Mouse (Mus musculus): Measurements from ENCODE around the gene 1700029I15Rik.
A peak's percentile ranks its signal among the peaks of the same experiment; 100 is the strongest.

Gene 1700029I15Rik

DNA sequence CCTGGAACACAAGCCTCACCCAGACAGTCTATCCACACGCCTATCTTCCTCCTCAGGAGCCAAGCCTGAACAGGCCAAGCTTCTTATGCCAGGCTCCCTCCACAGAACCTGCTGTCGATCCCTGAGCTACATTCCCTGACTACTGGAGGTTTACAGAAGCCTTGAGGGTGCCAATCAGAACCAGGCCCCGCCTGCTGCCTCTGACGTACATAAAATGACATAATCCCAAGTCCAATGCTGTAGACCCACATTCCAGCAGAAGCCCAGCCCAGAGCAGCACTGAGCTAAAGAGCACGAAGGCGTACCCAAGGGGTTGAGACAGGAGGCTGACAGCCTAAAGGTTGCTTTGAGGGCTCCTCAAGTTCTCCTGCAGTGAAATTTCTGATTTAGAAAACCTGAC lies 45.5 kb downstream of the 1700029I15Rik start:
- DNase-seq (ENCODE audit: low spot score) = peak; percentile 88

DNA sequence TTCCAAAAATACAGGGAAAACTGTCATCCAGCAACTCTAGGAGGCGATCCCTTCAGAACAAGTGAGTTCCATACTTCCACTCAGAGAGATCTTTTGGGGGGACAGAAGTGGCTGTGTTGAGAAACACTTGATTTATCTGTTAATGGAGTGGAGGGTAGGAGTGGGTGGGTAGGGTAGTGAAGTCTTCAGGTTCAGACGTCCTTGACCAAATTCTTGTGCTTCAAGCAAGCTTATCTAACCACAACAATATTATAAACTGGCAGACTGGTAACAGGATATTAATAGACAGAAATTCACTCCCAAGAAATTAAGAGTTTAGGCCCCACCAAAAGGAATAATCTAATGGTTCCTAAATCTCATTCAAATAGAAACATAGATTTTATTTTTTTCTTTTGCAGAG lies 47.8 kb downstream of the 1700029I15Rik start:
- no peak for DNase-seq (ENCODE audit: low spot score)

DNA sequence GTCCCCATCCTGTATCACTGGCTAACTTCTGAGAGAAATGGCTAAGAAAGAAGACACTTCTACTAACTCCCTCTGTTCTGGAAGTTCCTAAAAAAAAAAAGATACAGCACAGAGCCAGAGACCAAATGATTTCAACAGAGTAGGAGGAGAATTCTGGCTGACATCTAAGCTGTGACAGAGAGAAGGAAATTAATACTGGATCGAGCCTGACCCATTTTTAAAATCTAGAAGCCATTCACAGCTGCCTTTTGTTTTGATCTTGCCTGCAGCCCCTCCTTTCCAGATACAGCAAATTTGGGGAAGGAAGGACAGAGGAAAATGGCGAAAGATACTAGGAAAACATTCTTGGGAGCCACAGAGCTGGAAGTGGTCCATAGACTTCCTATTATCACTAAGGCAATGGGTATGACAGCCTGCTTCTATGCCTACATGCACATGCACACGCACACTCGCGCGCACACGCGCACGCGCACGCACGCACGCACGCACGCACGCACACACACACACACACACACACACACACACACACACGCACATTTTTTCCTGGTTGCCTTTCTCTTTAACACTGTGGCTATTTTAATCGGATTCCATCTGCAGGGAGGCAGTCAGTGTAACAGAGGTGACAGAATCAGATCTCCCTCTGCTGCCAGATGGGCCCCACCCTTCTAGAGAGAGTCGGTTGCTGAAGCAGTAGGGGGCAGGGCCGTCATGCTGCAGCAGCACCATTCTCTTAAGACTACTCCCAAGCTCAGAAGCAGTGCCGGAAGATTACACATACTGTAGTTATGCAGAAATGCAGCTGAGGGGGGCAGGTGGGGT lies 48.6 kb downstream of the 1700029I15Rik start:
- DNase-seq (ENCODE audit: low spot score) = peak; percentile 77

DNA sequence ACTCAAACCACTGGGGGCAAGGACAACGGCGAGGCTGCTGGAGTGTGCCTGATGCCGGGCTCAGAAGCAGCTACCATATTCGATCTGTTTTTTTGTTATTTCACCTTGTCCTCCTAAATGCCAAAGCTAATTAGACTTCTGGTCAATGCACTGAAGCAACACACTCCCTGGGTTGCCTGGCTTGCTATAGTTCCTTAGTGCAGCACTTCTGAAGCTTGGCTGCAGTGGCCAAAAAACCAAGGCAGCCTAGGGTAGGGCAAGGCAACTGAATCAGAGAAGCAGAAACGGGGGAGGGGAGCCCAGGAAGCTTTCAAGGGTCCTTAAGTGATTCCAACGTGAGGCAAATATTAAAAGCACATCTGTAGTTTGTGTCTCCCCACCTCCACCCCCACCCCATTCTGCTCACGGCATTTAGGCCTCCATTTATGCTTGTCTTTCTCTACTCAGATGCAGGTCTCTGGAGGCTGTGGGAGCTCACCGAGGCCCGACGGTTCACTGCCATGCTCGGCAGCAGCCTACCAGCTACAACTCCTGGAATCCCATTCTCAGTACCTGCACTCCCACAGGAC lies 49.4 kb downstream of the 1700029I15Rik start:
- no peak for DNase-seq (ENCODE audit: low spot score)

DNA sequence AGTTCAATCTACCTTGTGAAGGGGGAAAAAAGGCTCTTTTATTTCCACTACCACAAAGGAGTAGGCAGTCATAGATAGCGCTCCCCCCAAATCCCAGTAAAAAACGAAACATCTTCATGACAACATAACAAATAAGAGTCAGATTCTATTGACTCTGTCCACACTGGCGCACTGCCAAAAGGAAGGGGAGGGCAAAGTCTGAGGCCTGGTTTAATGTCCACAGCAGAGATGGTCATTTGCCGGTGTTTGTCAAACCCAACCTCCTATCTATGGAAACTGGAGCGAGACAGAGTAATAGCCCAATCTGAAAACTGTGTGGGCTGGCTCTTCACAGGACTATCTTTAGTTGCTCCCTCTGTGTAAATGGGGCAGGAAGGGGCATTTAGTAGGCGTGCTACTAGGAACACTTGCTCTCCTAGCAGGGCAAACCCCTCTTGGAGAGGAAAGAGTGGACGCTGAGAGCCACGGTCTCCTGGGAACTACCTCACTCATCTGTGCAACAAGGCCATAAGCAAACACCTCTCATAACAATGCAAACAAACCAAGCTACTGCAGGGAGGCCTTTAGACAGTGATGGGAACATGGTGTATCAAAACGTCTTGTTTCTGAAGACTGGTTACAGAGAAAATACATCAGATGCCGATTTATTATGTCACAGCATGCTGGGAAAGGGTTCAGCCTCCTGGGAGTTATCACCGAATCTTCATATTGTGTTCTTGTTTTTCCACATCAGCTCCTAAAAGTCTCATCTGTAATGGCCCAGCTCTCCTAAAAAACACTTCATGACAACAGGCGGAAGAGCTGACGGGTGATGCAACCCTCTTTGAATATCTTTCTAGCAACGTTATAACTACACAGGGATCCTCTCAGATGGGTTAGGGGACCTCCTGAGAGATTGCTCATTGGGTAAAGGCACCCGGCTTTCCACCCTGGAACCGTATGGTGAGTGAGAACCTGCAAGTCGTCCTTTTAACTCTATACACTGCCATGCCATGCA lies 50.3 kb downstream of the 1700029I15Rik start:
- DNase-seq (ENCODE audit: low spot score) = peak; percentile 80

DNA sequence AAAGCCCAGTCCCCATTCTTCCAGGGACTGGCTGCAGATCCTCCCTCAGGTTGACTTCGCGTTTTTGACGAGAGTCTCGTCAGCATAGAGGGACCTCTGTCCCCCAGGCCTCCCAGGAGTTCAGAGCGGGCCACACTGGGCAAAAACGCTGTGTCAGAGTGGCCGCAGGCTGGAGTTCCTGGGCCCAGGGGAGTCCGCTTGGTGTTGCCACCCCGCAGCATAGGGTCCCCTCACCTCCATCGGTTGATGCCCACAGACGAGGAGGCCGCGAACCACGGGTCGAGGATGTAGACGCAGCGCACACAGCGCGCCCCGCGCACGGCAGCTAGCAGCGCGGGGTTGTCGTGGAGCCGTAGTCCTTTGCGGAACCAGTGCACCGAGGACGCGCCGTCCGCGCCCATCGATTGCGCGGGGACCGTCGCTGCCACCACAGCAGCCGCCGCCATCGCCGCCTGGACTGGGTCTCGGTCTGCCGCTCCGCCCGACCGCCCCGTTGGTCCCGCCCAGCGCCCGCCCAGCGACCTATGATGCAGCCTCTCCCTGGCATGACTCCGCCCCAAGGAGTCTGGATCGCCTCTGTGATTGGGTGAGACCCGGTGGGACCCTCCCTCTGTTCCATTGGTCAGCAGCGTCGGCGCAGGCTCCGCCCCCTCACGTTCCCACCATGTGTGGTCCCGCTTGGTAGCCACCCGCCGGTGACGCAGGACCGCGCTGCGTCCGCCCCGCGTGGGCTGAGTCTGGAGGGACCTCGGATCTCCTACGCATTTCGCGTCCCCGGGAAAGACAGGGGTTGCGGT lies 51.4 kb downstream of the 1700029I15Rik start, which contains the start of gene Cry2:
TSS of gene Cry2 (minus strand) at position 466 of the 797 bp plus-strand sequence.
- DNase-seq (ENCODE audit: low spot score) = peak; percentile 99

DNA sequence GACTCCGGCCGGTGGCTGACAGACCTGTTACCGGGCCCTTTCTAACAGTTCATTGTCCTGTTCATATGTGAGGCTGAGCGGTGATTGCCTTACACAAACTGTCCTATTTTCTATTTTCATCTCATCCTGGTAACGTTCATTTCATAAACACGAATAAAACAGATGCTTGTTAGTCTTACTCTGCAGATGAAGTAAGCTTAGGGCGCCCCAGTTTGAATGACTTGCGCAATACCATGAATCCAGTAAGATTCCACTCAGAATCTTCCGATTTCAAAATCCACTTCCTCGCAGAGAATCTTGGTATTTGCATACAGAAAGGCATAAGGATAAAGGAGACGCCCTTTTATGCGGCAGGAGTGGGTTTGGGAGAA lies 52.0 kb downstream of the 1700029I15Rik start:
- no peak for DNase-seq (ENCODE audit: low spot score)

DNA sequence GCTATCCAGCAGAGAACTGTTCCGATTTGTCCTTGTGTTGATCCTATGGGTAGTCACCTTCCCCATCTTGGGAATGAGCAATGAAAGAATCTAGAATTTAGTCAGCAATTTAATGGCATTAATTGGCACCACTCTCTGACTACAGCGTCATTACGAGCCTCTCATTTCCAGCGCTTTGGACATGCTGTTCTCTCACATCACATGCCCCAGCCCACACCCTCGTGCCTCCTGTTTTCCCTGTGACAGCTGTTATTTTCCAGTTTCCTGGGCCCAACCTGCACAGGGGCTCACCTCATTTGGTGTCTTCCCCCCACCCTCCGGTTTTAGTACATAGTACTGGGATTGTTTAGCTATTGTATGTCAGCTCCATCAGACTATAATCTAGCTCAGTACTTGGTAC lies 52.7 kb downstream of the 1700029I15Rik start:
- DNase-seq (ENCODE audit: low spot score) = no peak

Measured in urinary bladder, postnatal 14 days (tissue).